Mouse (Mus musculus): ENCODE data around the gene Shkbp1. TPM values are rescaled to one million over a fixed set of nuclear protein-coding genes. Genes with fewer than 3 reads are reported as not detected.
A peak's percentile ranks its signal among the peaks of the same experiment; 100 is the strongest.

Gene Shkbp1
- polyA plus RNA-seq, 1 experiment from 2014 or later = 31.2 TPM

DNA sequence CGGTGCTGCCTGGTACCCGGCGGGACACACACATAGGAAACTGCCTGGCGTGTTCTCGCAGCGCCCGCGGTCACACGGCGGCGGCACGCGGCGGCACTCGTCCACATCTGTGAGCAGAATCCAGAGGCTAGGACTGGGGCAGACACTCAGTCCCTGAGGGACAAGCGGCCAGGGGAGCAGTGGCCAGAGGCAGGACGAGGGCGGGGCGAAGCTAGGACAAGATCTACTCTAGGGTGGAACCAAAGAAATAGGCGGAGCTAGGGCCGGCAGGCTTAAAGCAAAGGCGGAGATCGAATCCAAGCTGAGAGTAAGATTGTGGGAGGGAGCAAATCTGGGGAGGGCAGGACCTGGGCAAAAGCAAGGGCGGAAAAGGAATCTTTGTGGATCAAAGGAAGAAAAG, 30.1 kb downstream of the Shkbp1 start:
- Histone ChIP-seq H3K9ac (replicated peaks; ENCODE audit: low read depth) (peak overlapping the region; percentile 13; the same call in 1 of the 2 replicates), H3K4me2 (replicated peaks; ENCODE audit: low read depth, low read length) (peak overlapping the region; percentile 51), H3K27me3 (replicated peaks; ENCODE audit: insufficient read depth, low read length) (no peaks in the 10 kb centered on the region), H3K9me3 (ENCODE audit: low read length) (no peaks in the 10 kb centered on the region), H3K36me3 (ENCODE audit: insufficient read depth, low read length) (no peaks in the 10 kb centered on the region), H3K4me3 (ENCODE audit: low read depth, low read length) (peak overlapping the region; percentile 21; the same call in 1 of the 2 replicates), H3K4me1 (ENCODE audit: insufficient read depth, low read depth, low read length) (peaks cover 12% of the 10 kb centered on the region), H3K27ac (ENCODE audit: low read length) (0 out of 2 replicates have a peak overlapping the region, but pooled peaks have one; percentile 3)
- DNase-seq (ENCODE audit: low spot score) (peak; percentile 87), ATAC-seq (peak; percentile 61)
- no peak for TF ChIP-seq CTCF (IDR thresholded peaks at IDR 0.05)
- TF ChIP-seq EP300 (IDR thresholded peaks at IDR 0.05) = no peak
- WGBS = 7% methylated on average over 24 of the region's 24 CpGs

DNA sequence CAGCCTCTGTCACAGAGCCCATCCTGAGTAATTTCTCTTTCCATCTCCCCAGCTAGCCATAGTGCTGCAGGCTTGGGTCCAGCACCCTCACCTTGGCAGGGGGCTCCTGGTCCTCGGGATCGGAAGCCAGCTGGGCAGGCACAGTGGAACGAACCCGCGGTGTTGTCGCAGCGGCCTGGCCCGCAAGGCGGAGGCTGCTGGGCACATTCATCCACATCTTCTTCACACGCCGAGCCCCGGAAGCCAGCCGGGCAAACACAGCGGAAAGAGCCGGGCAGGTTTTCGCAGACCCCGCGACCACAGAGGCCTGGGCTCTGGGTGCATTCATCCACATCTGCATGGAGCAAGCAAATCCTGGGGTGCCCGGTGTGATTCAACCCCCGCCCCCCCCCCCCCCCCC, 30.9 kb downstream of the Shkbp1 start:
- H3K4me2 ChIP-seq (replicated peaks; ENCODE audit: low read depth, low read length) = no peak overlapping the region
- no peak for DNase-seq (ENCODE audit: low spot score)
- WGBS = 60% methylated on average over 18 of the region's 20 CpGs
- no peaks in the 10 kb centered on the region for H3K27me3 ChIP-seq (replicated peaks; ENCODE audit: insufficient read depth, low read length)
- no peak for ATAC-seq
- H3K4me3 ChIP-seq (ENCODE audit: low read depth, low read length) = no peak overlapping the region
- no peaks in the 10 kb centered on the region for H3K36me3 ChIP-seq (ENCODE audit: insufficient read depth, low read length)
- no peaks in the 10 kb centered on the region for H3K9me3 ChIP-seq (ENCODE audit: low read length)
- H3K9ac ChIP-seq (replicated peaks; ENCODE audit: low read depth) = no peak overlapping the region
- H3K27ac ChIP-seq (ENCODE audit: low read length) = no peak overlapping the region
- TF ChIP-seq CTCF (IDR thresholded peaks at IDR 0.05) (no peak), EP300 (IDR thresholded peaks at IDR 0.05) (no peak)
- peaks cover 9% of the 10 kb centered on the region for H3K4me1 ChIP-seq (ENCODE audit: insufficient read depth, low read depth, low read length)

DNA sequence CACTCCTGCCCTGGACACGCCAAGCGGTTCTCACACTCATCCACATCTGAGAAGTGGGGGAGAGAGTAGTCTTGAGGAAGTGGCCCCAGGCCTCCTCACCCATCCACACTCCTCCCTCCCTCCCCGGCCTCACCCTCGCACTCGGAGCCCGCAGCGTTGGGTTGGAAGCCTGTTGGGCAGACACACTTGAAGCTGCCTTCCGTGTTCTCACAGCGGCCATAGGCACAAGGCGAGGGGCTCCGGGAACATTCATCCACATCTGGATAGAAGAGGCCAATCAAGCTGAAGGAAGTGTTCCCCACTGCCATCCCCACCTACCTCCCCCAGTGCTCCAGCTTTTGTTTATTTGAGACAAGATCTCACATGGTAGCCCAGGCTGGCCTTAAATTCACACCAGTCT, 31.7 kb downstream of the Shkbp1 start:
- ATAC-seq = no peak
- TF ChIP-seq CTCF (IDR thresholded peaks at IDR 0.05) (no peak), EP300 (IDR thresholded peaks at IDR 0.05) (no peak)
- no peaks in the 10 kb centered on the region for H3K27me3 ChIP-seq (replicated peaks; ENCODE audit: insufficient read depth, low read length)

DNA sequence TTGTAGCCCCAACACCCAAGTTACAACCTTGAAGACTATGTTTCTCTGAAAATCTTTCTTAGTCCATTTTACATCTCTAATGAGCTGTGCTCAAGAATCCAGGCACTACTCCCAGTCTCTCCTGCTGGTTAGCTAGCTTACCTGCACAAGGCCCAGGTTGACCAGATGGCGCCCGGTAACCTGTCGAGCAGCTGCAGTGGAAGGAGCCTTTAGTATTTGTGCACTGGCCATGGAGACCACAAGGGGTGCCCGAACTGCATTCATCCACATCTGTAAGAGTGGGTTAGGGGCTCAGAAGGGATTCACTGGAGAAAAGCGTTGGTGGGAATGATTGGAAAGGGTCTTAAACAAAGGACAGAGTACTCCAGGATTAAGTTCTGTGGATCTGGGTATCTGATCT, 32.8 kb downstream of the Shkbp1 start:
- ATAC-seq (no peak), DNase-seq (ENCODE audit: low spot score) (no peak)
- no peaks in the 10 kb centered on the region for H3K9me3 ChIP-seq (ENCODE audit: low read length)
- WGBS = 87% methylated on average over 5 of the region's 5 CpGs
- no peak for TF ChIP-seq EP300 (IDR thresholded peaks at IDR 0.05)
- no peak for TF ChIP-seq CTCF (IDR thresholded peaks at IDR 0.05)
- H3K27ac ChIP-seq (ENCODE audit: low read length) = no peak overlapping the region
- peaks cover 5% of the 10 kb centered on the region; the same call in 1 of the 2 replicates for H3K4me1 ChIP-seq (ENCODE audit: insufficient read depth, low read depth, low read length)
- H3K27me3 ChIP-seq (replicated peaks; ENCODE audit: insufficient read depth, low read length) = no peaks in the 10 kb centered on the region
- H3K36me3 ChIP-seq (ENCODE audit: insufficient read depth, low read length) = no peaks in the 10 kb centered on the region
- H3K4me3 ChIP-seq (ENCODE audit: low read depth, low read length) = no peak overlapping the region
- no peak overlapping the region for H3K4me2 ChIP-seq (replicated peaks; ENCODE audit: low read depth, low read length)
- H3K9ac ChIP-seq (replicated peaks; ENCODE audit: low read depth) = no peak overlapping the region

More for the DNA sequence above, 31.7 kb downstream of the Shkbp1 start:
- Histone ChIP-seq H3K36me3 (ENCODE audit: insufficient read depth, low read length) (no peaks in the 10 kb centered on the region), H3K4me3 (ENCODE audit: low read depth, low read length) (no peak overlapping the region), H3K9me3 (ENCODE audit: low read length) (no peaks in the 10 kb centered on the region), H3K4me1 (ENCODE audit: insufficient read depth, low read depth, low read length) (peaks cover 5% of the 10 kb centered on the region; the same call in 1 of the 2 replicates), H3K27ac (ENCODE audit: low read length) (no peak overlapping the region), H3K4me2 (replicated peaks; ENCODE audit: low read depth, low read length) (no peak overlapping the region), H3K9ac (replicated peaks; ENCODE audit: low read depth) (no peak overlapping the region)
- 93% methylated on average over 11 of the region's 11 CpGs for WGBS
- DNase-seq (ENCODE audit: low spot score) = no peak

DNA sequence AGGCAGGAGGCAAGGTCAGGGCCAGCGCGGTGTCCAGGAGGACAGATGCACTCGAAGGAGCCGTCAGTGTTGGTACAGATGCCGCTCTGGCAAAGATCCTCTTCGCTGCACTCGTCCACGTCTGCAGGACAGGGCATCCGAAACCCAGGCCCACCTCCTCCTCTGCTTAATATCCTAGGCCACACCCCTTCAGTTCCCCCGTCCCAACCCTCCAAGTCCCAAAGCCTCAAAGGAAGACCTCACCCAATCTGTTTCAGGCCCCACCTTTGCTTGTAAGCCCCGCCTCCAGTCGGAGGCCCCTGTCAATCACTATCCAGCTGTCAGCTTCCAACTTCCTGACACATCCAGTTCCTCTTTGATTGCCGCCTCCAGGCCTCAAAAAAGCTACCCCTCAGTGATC, 33.5 kb downstream of the Shkbp1 start:
- H3K27me3 ChIP-seq (replicated peaks; ENCODE audit: insufficient read depth, low read length) = no peaks in the 10 kb centered on the region
- no peak overlapping the region for H3K4me2 ChIP-seq (replicated peaks; ENCODE audit: low read depth, low read length)
- H3K36me3 ChIP-seq (ENCODE audit: insufficient read depth, low read length) = no peaks in the 10 kb centered on the region
- no peak overlapping the region for H3K4me3 ChIP-seq (ENCODE audit: low read depth, low read length)
- no peak for DNase-seq (ENCODE audit: low spot score)
- 24% methylated on average over 13 of the region's 13 CpGs for WGBS
- H3K27ac ChIP-seq (ENCODE audit: low read length) = no peak overlapping the region
- H3K9me3 ChIP-seq (ENCODE audit: low read length) = no peaks in the 10 kb centered on the region
- no peak for TF ChIP-seq EP300 (IDR thresholded peaks at IDR 0.05)
- TF ChIP-seq CTCF (IDR thresholded peaks at IDR 0.05) = no peak
- H3K9ac ChIP-seq (replicated peaks; ENCODE audit: low read depth) = no peak overlapping the region
- ATAC-seq = no peak
- H3K4me1 ChIP-seq (ENCODE audit: insufficient read depth, low read depth, low read length) = peaks cover 5% of the 10 kb centered on the region; the same call in 1 of the 2 replicates

DNA sequence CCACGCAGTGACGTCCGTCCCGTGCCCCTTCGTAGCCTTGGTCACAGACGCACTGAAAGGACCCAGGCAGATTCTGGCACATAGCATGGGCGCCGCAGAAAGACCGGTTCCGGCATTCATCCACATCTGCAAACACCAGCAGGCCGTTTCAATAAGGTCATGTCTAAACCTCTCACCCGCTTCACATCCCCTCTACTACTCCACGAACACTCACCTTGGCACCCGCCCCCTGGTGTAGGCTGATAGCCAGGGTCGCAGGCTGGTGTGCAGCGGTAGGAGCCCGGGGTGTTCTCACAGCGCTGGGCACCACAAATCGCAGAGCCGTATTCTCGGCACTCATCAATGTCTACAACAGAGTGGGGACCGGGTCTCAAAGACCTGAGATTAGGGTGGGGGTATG, 36.4 kb downstream of the Shkbp1 start:
- DNase-seq (ENCODE audit: low spot score) = no peak
- Histone ChIP-seq H3K4me1 (ENCODE audit: insufficient read depth, low read depth, low read length) (no peaks in the 10 kb centered on the region), H3K27me3 (replicated peaks; ENCODE audit: insufficient read depth, low read length) (no peaks in the 10 kb centered on the region), H3K9ac (replicated peaks; ENCODE audit: low read depth) (no peak overlapping the region), H3K36me3 (ENCODE audit: insufficient read depth, low read length) (no peaks in the 10 kb centered on the region), H3K9me3 (ENCODE audit: low read length) (no peaks in the 10 kb centered on the region), H3K4me2 (replicated peaks; ENCODE audit: low read depth, low read length) (no peak overlapping the region), H3K27ac (ENCODE audit: low read length) (no peak overlapping the region), H3K4me3 (ENCODE audit: low read depth, low read length) (no peak overlapping the region)
- WGBS = 92% methylated on average over 22 of the region's 22 CpGs
- no peak for TF ChIP-seq CTCF (IDR thresholded peaks at IDR 0.05)
- no peak for TF ChIP-seq EP300 (IDR thresholded peaks at IDR 0.05)
- ATAC-seq = no peak

DNA sequence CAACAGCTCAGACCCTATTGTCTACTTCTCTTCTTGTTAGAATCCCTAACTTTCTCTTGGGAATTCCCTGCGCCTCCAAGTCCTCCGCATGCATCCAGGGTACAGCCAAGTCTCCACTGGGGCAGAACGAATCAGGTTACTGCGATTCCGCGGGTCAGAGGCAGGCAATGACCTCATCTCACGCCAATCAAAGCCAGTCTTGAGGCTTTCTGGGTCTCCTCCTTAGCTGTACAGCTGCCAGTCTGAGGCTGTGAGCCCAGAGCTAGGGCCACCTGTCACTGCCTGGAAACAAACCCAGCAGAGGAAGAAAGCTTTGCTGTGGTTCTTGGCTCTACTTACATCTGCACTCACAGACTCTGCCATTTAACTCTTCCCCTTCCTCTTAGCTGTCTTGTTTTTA, 39.9 kb downstream of the Shkbp1 start:
- Histone ChIP-seq H3K4me1 (ENCODE audit: insufficient read depth, low read depth, low read length) (no peaks in the 10 kb centered on the region), H3K27me3 (replicated peaks; ENCODE audit: insufficient read depth, low read length) (no peaks in the 10 kb centered on the region), H3K36me3 (ENCODE audit: insufficient read depth, low read length) (no peaks in the 10 kb centered on the region), H3K4me3 (ENCODE audit: low read depth, low read length) (no peak overlapping the region), H3K27ac (ENCODE audit: low read length) (no peak overlapping the region), H3K9me3 (ENCODE audit: low read length) (no peaks in the 10 kb centered on the region), H3K9ac (replicated peaks; ENCODE audit: low read depth) (no peak overlapping the region), H3K4me2 (replicated peaks; ENCODE audit: low read depth, low read length) (no peak overlapping the region)
- DNase-seq (ENCODE audit: low spot score) (no peak), ATAC-seq (no peak)
- TF ChIP-seq EP300 (IDR thresholded peaks at IDR 0.05) (no peak), CTCF (IDR thresholded peaks at IDR 0.05) (no peak)
- WGBS = 57% methylated on average over 7 of the region's 7 CpGs
